Mouse (Mus musculus): Measurements from ENCODE around the gene Rcan3. TPM values are rescaled to one million over a fixed set of nuclear protein-coding genes. Genes with fewer than 3 reads are reported as not detected.

Gene Rcan3
- polyA plus RNA-seq (2015; fragmentation: Nextera tagmentation; extraction: Ambion mirVana): 3.7 and 4.9 TPM in 2 replicates

DNA sequence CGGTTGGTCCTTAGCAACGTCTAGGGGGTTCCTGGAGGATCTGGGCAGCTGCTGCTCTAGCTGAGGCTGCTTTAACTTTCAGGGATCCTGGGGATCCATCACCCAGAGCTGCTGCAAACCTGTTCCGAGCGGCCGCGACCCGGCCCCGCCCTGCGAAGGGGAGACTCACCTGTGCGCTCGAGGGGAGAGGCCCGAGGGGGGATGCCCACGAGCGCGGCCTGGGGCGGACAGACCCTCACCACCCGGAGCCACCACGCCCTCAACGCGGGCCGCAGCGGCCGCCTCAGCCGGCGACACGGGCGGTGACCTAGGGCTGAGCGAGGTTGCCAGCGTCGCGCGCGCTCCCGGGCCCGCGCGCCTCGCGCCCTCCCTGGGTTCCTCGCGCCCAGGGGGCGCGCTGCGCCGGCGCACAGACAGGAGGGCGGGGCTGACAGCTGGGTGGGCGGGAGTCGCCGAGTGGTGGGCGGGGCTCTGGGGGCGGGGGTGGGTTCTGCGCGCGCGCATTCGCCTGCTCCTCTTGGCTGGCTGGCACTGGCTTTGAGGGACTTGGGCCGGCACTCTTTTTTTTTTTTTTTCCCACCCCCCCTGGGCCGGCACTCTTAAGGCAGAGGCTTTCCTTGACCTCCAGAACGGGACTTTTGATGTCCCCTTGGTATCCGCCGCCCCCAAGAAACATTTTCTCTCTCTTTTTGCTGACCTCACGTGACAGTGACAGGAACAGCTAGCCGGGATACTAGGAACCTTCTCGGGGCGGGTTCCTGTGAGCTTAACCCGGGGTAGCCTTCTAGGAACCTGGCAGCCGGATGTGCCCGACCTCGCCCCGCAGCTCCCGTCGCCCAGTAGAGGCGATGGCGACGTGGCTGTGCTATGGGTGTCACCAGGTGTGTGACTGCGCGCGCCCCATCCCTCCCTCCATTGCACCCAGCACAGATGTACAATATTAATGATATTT lies at the start of gene Rcan3:
Gene Rcan3, minus strand, starts transcription at position 411 of the 952 bp plus-strand sequence.
- DNase-seq (peak; percentile 95), ATAC-seq (peak; percentile 92)
- Histone ChIP-seq H3K27ac (ENCODE audit: low read depth) (peak within 1 kb of the TSS; percentile 76), H3K36me3 (replicated peaks; ENCODE audit: insufficient read depth, low read length) (no peaks in the 10 kb centered on the region), H3K4me2 (ENCODE audit: low read depth, low read length) (peak within 1 kb of the TSS; percentile 93), H3K4me1 (ENCODE audit: insufficient read depth) (peaks cover 9% of the 10 kb centered on the region), H3K4me3 (ENCODE audit: low read depth, low read length) (peak within 1 kb of the TSS; percentile 66), H3K27me3 (ENCODE audit: insufficient read depth, low read length) (no peaks in the 10 kb centered on the region), H3K9ac (replicated peaks) (peak within 1 kb of the TSS; percentile 79), H3K9me3 (ENCODE audit: low read length) (no peaks in the 10 kb centered on the region)
- under 1% methylated on average over 51 of the region's 79 CpGs for WGBS (ENCODE audit: insufficient replicate concordance)
- TF ChIP-seq EP300 (IDR thresholded peaks at IDR 0.05; ENCODE audit: low read depth) (no peak), CTCF (IDR thresholded peaks at IDR 0.05; ENCODE audit: low read depth) (peak; percentile 44)

DNA sequence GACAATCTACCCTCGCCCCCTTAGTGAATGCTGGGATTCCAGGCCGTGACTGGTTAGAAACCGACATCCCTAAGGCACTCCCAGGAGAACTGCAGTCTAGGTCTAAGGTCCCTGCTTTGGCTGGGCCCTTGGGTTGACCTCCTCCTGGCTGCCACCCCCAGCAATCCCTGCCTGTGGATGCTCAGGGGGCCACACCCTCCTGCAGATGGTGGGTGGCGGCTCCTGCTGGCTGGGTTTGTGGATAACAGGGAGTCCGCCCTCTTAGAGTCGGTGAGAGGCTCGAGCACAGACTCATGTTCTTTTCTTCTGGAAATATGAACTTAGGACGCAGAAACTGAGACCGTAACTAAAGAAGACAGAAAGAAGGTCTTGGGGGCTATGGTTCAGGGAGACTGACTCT lies 46.7 kb upstream of the Rcan3 start:
- H3K4me3 ChIP-seq (ENCODE audit: low read depth, low read length): no peak overlapping the region
- no peak for TF ChIP-seq EP300 (IDR thresholded peaks at IDR 0.05; ENCODE audit: low read depth)
- TF ChIP-seq CTCF (IDR thresholded peaks at IDR 0.05; ENCODE audit: low read depth): peak; percentile 56
- H3K4me2 ChIP-seq (ENCODE audit: low read depth, low read length): no peak overlapping the region
- H3K9me3 ChIP-seq (ENCODE audit: low read length): no peaks in the 10 kb centered on the region
- ATAC-seq: no peak
- H3K4me1 ChIP-seq (ENCODE audit: insufficient read depth): no peaks in the 10 kb centered on the region
- no peaks in the 10 kb centered on the region for H3K27me3 ChIP-seq (ENCODE audit: insufficient read depth, low read length)
- no peaks in the 10 kb centered on the region; the same call in 1 of the 2 replicates for H3K36me3 ChIP-seq (replicated peaks; ENCODE audit: insufficient read depth, low read length)
- 68% methylated on average over 9 of the region's 9 CpGs for WGBS (ENCODE audit: insufficient replicate concordance)
- no peak overlapping the region for H3K27ac ChIP-seq (ENCODE audit: low read depth)
- DNase-seq: peak; percentile 43
- no peak overlapping the region for H3K9ac ChIP-seq (replicated peaks)

DNA sequence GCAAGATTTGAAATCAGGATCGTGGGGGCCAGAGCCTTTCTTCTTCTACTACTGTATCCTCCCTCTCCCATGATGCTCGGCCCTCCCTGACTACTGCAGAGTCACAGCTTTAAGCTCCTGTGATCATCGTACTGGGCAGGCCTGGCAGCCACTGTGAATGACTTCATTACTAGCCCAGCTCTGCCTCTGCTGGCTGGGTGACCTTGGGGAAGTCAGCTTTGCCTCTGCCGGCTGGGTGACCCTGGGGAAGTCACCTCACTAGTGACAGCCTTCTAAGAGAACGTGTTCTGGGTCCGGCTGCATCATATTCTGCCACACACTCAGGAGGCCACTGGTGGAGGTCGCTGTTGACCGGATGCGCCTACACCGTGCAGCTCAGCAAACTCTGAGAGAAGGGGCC lies 44.2 kb upstream of the Rcan3 start:
- Histone ChIP-seq H3K27ac (ENCODE audit: low read depth) (no peak overlapping the region), H3K4me3 (ENCODE audit: low read depth, low read length) (no peak overlapping the region), H3K4me2 (ENCODE audit: low read depth, low read length) (no peak overlapping the region), H3K36me3 (replicated peaks; ENCODE audit: insufficient read depth, low read length) (peaks cover 4% of the 10 kb centered on the region; the same call in 1 of the 2 replicates), H3K9ac (replicated peaks) (no peak overlapping the region), H3K4me1 (ENCODE audit: insufficient read depth) (no peaks in the 10 kb centered on the region), H3K27me3 (ENCODE audit: insufficient read depth, low read length) (no peaks in the 10 kb centered on the region), H3K9me3 (ENCODE audit: low read length) (no peaks in the 10 kb centered on the region)
- no peak for DNase-seq
- TF ChIP-seq EP300 (IDR thresholded peaks at IDR 0.05; ENCODE audit: low read depth) (no peak), CTCF (IDR thresholded peaks at IDR 0.05; ENCODE audit: low read depth) (no peak)
- no peak for ATAC-seq
- 83% methylated on average over 10 of the region's 10 CpGs for WGBS (ENCODE audit: insufficient replicate concordance)

DNA sequence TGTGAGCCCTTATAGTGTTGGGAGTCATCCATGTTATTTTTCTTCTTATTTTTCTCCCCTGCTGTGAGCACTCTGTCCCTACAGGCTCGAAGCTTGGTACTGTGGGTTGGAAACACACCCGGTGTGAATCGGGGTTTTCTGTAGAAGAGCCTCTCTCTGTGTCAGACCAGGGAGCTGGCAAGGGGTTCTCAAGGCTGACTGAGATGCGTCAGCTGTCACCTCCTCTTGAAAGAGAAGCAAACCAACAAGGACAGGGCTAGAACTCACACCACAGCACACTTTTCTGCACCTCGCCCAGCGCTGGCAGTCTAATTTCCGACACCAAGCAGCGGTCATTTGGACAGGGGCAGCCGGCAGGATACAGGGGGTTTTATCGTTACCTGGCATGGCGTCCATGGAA lies 29.8 kb upstream of the Rcan3 start:
- H3K9ac ChIP-seq (replicated peaks): no peak overlapping the region
- no peak overlapping the region for H3K4me3 ChIP-seq (ENCODE audit: low read depth, low read length)
- ATAC-seq (no peak), DNase-seq (no peak)
- H3K36me3 ChIP-seq (replicated peaks; ENCODE audit: insufficient read depth, low read length): peaks cover 3% of the 10 kb centered on the region; the same call in 1 of the 2 replicates
- no peaks in the 10 kb centered on the region for H3K27me3 ChIP-seq (ENCODE audit: insufficient read depth, low read length)
- H3K9me3 ChIP-seq (ENCODE audit: low read length): no peaks in the 10 kb centered on the region
- WGBS (ENCODE audit: insufficient replicate concordance): 89% methylated on average over 11 of the region's 11 CpGs
- no peak overlapping the region for H3K4me2 ChIP-seq (ENCODE audit: low read depth, low read length)
- no peak overlapping the region for H3K27ac ChIP-seq (ENCODE audit: low read depth)
- H3K4me1 ChIP-seq (ENCODE audit: insufficient read depth): no peaks in the 10 kb centered on the region
- TF ChIP-seq EP300 (IDR thresholded peaks at IDR 0.05; ENCODE audit: low read depth) (no peak), CTCF (IDR thresholded peaks at IDR 0.05; ENCODE audit: low read depth) (no peak)

DNA sequence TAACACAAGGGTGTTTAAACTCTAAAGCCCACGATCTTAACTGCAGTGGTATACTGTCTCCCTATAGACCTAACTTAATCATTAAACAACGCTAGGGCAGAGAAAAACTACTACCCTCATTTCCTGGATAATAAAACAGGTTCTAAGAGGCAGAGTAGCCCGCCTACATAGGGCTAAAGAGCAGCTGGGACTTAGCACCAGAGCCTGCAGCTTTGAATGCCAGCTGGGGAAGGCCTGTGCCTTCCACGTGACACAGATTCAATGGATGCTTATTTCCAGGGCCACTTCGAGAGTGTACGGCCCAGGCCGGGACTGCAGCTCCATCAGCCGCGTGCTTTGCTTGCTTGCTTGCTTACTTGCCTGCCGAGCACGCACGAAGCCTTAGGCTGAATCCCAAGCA lies 19.9 kb upstream of the Rcan3 start:
- Histone ChIP-seq H3K36me3 (replicated peaks; ENCODE audit: insufficient read depth, low read length) (no peaks in the 10 kb centered on the region), H3K4me3 (ENCODE audit: low read depth, low read length) (no peak overlapping the region), H3K27ac (ENCODE audit: low read depth) (no peak overlapping the region), H3K9ac (replicated peaks) (no peak overlapping the region), H3K4me2 (ENCODE audit: low read depth, low read length) (no peak overlapping the region), H3K4me1 (ENCODE audit: insufficient read depth) (no peaks in the 10 kb centered on the region), H3K9me3 (ENCODE audit: low read length) (no peaks in the 10 kb centered on the region), H3K27me3 (ENCODE audit: insufficient read depth, low read length) (no peaks in the 10 kb centered on the region)
- no peak for DNase-seq
- WGBS (ENCODE audit: insufficient replicate concordance): 76% methylated on average over 12 of the region's 12 CpGs
- no peak for ATAC-seq
- no peak for TF ChIP-seq EP300 (IDR thresholded peaks at IDR 0.05; ENCODE audit: low read depth)
- TF ChIP-seq CTCF (IDR thresholded peaks at IDR 0.05; ENCODE audit: low read depth): no peak

DNA sequence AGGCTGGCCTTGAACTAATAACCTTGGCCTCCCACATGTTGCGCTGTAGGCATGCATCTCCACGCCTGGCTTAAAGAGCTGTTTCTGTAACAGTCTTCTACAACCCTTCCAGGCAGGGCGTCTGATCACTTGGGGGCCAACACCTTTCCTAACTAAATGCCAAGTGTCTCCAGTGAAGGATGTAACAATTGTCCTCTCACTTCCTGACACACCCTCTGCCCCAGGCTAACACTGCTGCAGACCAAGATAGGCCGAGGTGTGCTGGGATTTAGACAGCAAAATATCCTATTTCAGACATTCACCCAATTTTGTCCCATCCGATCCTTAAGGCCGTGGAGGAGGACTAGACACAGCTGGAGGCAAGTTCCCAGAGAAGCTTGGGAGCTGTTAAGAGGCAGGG lies 19.5 kb upstream of the Rcan3 start:
- Histone ChIP-seq H3K27me3 (ENCODE audit: insufficient read depth, low read length) (no peaks in the 10 kb centered on the region), H3K27ac (ENCODE audit: low read depth) (no peak overlapping the region), H3K4me2 (ENCODE audit: low read depth, low read length) (no peak overlapping the region), H3K4me3 (ENCODE audit: low read depth, low read length) (no peak overlapping the region), H3K4me1 (ENCODE audit: insufficient read depth) (no peaks in the 10 kb centered on the region), H3K36me3 (replicated peaks; ENCODE audit: insufficient read depth, low read length) (no peaks in the 10 kb centered on the region), H3K9ac (replicated peaks) (no peak overlapping the region), H3K9me3 (ENCODE audit: low read length) (no peaks in the 10 kb centered on the region)
- DNase-seq (no peak), ATAC-seq (no peak)
- no peak for TF ChIP-seq EP300 (IDR thresholded peaks at IDR 0.05; ENCODE audit: low read depth)
- TF ChIP-seq CTCF (IDR thresholded peaks at IDR 0.05; ENCODE audit: low read depth): no peak
- 68% methylated on average over 6 of the region's 6 CpGs for WGBS (ENCODE audit: insufficient replicate concordance)
